Mouse (Mus musculus): Measurements from ENCODE around the gene Txnl4b. TPM values are rescaled to one million over a fixed set of nuclear protein-coding genes. Genes with fewer than 3 reads are reported as not detected.

Gene Txnl4b
- polyA plus RNA-seq, 1 experiment from 2014 or later = 30.8 TPM

DNA sequence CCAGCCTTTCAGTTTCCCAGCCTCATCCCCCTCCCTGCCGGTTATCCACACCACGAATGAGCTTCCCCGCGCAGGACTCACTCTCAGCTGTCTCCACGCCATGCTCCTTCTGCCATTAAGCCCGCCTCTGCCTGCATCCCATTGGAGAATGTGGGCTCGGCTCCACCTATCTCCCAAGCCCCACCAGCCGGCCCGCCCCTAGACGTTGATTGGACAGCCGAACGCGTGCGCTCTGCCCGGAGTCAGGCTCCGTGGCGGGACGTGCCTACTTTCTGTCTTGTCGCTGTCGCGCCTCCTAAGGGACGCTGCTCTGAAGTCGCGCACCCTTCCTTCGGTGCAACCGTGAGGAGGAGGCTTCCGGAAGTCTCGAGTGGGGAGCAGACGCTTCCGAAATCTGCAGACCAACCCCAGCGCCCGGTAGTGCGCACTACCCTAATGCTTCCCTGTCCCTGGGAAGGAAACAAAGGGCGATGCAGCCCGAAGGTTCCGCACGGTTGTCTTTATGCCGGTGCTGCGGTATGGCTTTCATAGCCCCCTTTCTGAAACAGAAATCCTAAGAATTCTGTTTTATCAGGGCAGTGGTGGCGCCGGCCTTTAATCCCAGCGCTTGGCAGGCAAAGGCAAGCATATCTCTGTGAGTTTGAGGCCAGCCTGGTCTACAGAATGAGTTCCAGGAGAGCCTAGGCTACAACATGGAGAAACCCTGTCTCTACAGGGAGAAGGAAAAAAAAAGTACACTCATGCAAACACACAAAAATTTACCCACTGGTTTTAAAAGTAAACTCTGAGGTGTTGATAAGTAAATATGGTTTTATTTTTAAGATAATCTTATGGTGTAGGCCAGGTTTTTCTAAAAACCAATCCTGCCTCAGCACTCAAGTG is 42.8 kb downstream of the Txnl4b start, which contains the start of gene Dhodh:
Dhodh (minus strand) TSS at position 403 of the 882 bp plus-strand sequence.
- Histone ChIP-seq H3K4me1 (replicated peaks) (peaks cover 14% of the 10 kb centered on the region), H3K4me2 (peak within 1 kb of the TSS; percentile 84), H3K4me3 (peak within 1 kb of the TSS; percentile 57), H3K9ac (peak within 1 kb of the TSS; percentile 81), H3K27ac (peak within 1 kb of the TSS; percentile 97), H3K36me3 (peaks cover 21% of the 10 kb centered on the region), H3K9me3 (no peaks in the 10 kb centered on the region), H3K27me3 (no peaks in the 10 kb centered on the region)
- under 1% methylated on average over 42 of the region's 42 CpGs for WGBS
- peak; percentile 99 for ATAC-seq (ENCODE audit: low FRiP score)

GRCm38 (mm10) chr8:109609153-109609502 is 43.4 kb downstream of the Txnl4b start:
- peak overlapping the region; percentile 57 for H3K4me3 ChIP-seq
- 25% methylated on average over 5 of the region's 5 CpGs for WGBS
- H3K9ac ChIP-seq = peak overlapping the region; percentile 81
- H3K4me2 ChIP-seq = peak overlapping the region; percentile 84
- peaks cover 15% of the 10 kb centered on the region for H3K36me3 ChIP-seq
- ATAC-seq (ENCODE audit: low FRiP score) = no peak
- no peaks in the 10 kb centered on the region for H3K27me3 ChIP-seq
- no peaks in the 10 kb centered on the region for H3K9me3 ChIP-seq
- H3K27ac ChIP-seq = peak overlapping the region; percentile 97
- peaks cover 14% of the 10 kb centered on the region for H3K4me1 ChIP-seq (replicated peaks)

DNA sequence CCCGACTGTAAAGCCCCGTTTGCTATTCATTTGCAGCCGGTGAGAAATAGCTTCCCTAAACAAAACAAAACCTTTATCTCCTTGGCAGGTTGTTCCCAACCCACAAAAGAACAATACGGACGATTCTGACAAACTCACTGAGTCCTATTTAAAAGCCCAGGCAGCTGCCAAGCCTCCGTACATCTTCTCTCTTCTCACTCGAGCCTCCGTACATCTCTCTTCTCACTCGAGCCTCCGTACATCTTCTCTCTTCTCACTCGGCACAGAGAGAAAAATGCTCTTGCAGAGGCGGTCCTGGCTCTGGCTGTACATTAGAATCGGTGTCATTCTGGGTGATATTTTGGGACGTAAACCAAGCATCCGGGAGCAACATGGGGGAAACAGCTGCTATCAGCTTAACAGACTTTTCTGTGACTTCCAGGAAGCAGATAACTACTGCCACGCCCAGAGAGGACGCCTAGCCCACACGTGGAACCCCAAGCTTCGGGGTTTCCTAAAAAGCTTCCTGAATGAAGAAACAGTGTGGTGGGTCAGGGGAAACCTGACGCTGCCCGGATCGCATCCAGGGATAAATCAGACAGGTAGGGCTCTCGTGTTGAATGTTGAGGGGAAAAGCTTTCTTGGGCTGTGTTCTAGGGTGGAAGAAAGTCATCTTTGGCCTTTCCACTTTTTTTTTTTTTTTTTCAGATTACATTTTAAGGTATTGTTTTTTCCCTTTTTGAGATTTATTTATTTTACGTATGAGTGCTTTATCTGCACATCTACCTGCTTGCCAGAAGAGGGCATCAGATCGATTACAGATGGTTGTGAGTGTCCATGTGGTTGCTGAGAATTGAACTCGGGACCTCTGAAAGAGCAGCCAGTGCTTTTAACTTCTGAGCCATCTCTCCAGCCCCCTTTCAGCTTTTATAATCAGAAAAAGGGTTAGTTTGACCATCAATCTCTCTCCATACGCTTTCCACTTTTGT is 48.8 kb downstream of the Txnl4b start, which contains the start of gene Pkd1l3:
Pkd1l3 (plus strand) TSS at position 275 of the 968 bp plus-strand sequence.
- Histone ChIP-seq H3K4me3 (no peak within 1 kb of the TSS), H3K9me3 (0 out of 2 replicates have a peak, but pooled peaks cover 1% of the 10 kb centered on the region), H3K9ac (peak within 1 kb of the TSS; percentile 24; the same call in 1 of the 2 replicates), H3K27me3 (no peaks in the 10 kb centered on the region), H3K36me3 (no peaks in the 10 kb centered on the region), H3K4me2 (no peak within 1 kb of the TSS), H3K4me1 (replicated peaks) (no peaks in the 10 kb centered on the region), H3K27ac (no peak within 1 kb of the TSS)
- ATAC-seq (ENCODE audit: low FRiP score) = no peak
- 60% methylated on average over 27 of the region's 27 CpGs for WGBS

DNA sequence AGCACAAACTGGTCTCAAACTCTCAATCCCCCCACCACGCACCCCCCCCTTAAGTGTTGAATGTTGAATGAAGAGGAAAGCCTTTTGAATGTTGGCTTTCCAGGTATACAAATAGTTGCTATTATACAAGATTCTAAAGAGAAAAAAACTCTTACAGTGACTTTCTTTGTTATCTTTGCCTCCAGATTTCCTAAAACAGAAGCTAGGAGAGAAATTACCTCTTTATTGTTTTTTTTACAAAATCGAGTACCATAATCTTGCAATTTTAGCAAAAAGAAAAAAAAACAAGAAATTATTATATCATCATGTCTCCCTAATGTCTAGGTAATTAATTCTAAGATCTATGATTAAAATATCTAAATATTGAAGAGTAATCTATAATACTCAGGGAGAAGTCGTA is 49.9 kb downstream of the Txnl4b start:
- H3K9me3 ChIP-seq = 0 out of 2 replicates have a peak, but pooled peaks cover 3% of the 10 kb centered on the region
- no peak overlapping the region for H3K4me3 ChIP-seq
- no peaks in the 10 kb centered on the region for H3K4me1 ChIP-seq (replicated peaks)
- WGBS = 91% methylated on average over 3 of the region's 3 CpGs
- no peak overlapping the region for H3K4me2 ChIP-seq
- no peak for ATAC-seq (ENCODE audit: low FRiP score)
- no peaks in the 10 kb centered on the region for H3K27me3 ChIP-seq
- H3K9ac ChIP-seq = no peak overlapping the region
- H3K36me3 ChIP-seq = no peaks in the 10 kb centered on the region
- H3K27ac ChIP-seq = no peak overlapping the region

Other genes starting within 250 kb of the Txnl4b start
- 2.4 and 3.4 TPM in 2 replicates for gene Pmfbp1, start 71.9 kb upstream of the Txnl4b start, polyA plus RNA-seq (2015; fragmentation: Nextera tagmentation; extraction: Ambion mirVana)
- 17.7 and 18.4 TPM in 2 replicates for gene Dhx38, start within 50 bp of the Txnl4b start, polyA plus RNA-seq (2015; fragmentation: Nextera tagmentation; extraction: Ambion mirVana)
- gene Hp, start 13.3 kb downstream of the Txnl4b start, polyA plus RNA-seq (2015; fragmentation: Nextera tagmentation; extraction: Ambion mirVana) = 0.29 and 0.70 TPM in 2 replicates
- 31.5 and 33.4 TPM in 2 replicates for gene Dhodh, start 42.8 kb downstream of the Txnl4b start, polyA plus RNA-seq (2015; fragmentation: Nextera tagmentation; extraction: Ambion mirVana)
- gene Pkd1l3, start 48.6 kb downstream of the Txnl4b start, polyA plus RNA-seq (2015; fragmentation: Nextera tagmentation; extraction: Ambion mirVana) = 0.12 TPM in 2 replicates
- gene Ist1, start 127.4 kb downstream of the Txnl4b start, polyA plus RNA-seq (2015; fragmentation: Nextera tagmentation; extraction: Ambion mirVana) = 180 and 182 TPM in 2 replicates
- 77.0 and 78.9 TPM in 2 replicates for gene Zfp821, start 139.7 kb downstream of the Txnl4b start, polyA plus RNA-seq (2015; fragmentation: Nextera tagmentation; extraction: Ambion mirVana)
- 3.8 and 4.4 TPM in 2 replicates for gene Atxn1l, start 171.8 kb downstream of the Txnl4b start, polyA plus RNA-seq (2015; fragmentation: Nextera tagmentation; extraction: Ambion mirVana)
- 49.7 and 51.4 TPM in 2 replicates for gene Ap1g1, start 212.7 kb downstream of the Txnl4b start, polyA plus RNA-seq (2015; fragmentation: Nextera tagmentation; extraction: Ambion mirVana)